Comparison of ENCODE assay signal across 8 mouse cellular contexts in the genomic region with DNA sequence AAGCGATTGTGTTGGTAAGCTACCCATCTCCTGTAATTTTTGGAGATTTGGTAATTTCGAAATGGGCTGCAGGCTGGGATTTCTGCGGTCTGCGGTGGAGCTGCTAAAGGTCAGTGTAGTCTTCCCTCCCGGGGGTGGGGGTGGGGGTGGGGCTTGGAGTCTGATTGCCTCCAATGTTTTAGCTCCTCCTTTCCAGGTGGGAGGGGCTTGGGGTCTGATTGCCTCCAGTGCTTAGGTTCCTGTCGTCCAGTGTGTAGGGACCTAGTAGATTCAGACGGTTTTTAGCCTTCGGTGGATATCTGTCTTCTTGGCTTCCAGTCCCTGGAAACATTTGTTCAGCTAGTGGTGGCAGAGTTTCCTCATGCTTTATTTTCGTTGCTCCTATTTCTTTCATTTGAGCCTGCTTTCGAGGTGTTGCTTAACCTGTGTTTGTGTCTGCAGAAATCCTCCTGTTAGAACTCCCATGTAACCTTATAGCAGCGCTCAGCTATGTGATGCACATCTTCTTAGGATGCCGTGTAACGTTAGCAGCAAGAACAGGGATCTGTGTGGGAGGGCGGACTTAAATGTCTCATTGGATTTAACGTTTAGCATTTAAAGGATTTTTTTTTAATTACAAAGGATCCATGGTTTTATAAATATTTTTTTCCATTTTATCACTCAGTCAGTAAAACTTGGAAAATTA.
DNase-seq lines count a peak whose midpoint lies in the region; ATAC-seq lines count a peak whose summit lies in the region.

No protein-coding gene starts in this region.

- peak; percentile 22 to 29 for DNase-seq in cerebellum, postnatal 10 days
- no peak for DNase-seq in cerebellum, adult 11-12 months
- DNase-seq in hindbrain, embryonic 10.5 days (ENCODE audit: low spot score), result peak; percentile 51
- DNase-seq in limb, embryonic 10.5 days (ENCODE audit: low spot score), result peak; percentile 50
- no peak for DNase-seq in urinary bladder, postnatal 10 days (ENCODE audit: low spot score)
- no peak for DNase-seq in urinary bladder, postnatal 4 days (ENCODE audit: low spot score in 2 of 2)

- no peak for ATAC-seq in embryonic facial prominence, embryonic 12.5 days (ENCODE audit: insufficient number of reproducible peaks, insufficient read depth, low FRiP score, low TSS enrichment)
- no peak for ATAC-seq in midbrain, embryonic 13.5 days

- H3K9ac ChIP-seq in embryonic facial prominence, embryonic 12.5 days, result no peak overlapping the region
- H3K9ac ChIP-seq in midbrain, embryonic 13.5 days (replicated peaks), result no peak overlapping the region

- 16% methylated on average over 15 of the region's 15 CpGs for WGBS in embryonic facial prominence, embryonic 12.5 days
- WGBS in hindbrain, embryonic 10.5 days, result 24% methylated on average over 15 of the region's 15 CpGs
- 26% methylated on average over 15 of the region's 15 CpGs for WGBS in limb, embryonic 10.5 days
- 26% methylated on average over 15 of the region's 15 CpGs for WGBS in midbrain, embryonic 13.5 days

- H3K4me2 ChIP-seq in embryonic facial prominence, embryonic 12.5 days (replicated peaks), result peak overlapping the region; percentile 33
- H3K4me2 ChIP-seq in midbrain, embryonic 13.5 days (replicated peaks), result peak overlapping the region; percentile 24

- peaks cover 7% of the 10 kb centered on the region; the same call in 1 of the 2 replicates for H3K4me1 ChIP-seq in embryonic facial prominence, embryonic 12.5 days
- H3K4me1 ChIP-seq in hindbrain, embryonic 10.5 days (replicated peaks), result peaks cover 7% of the 10 kb centered on the region; the same call in 1 of the 2 replicates
- H3K4me1 ChIP-seq in limb, embryonic 10.5 days, result peaks cover 12% of the 10 kb centered on the region; the same call in 1 of the 2 replicates
- H3K4me1 ChIP-seq in midbrain, embryonic 13.5 days (replicated peaks), result 0 out of 2 replicates have a peak, but pooled peaks cover 6% of the 10 kb centered on the region

- no peaks in the 10 kb centered on the region for H3K9me3 ChIP-seq in embryonic facial prominence, embryonic 12.5 days
- H3K9me3 ChIP-seq in hindbrain, embryonic 10.5 days, result no peaks in the 10 kb centered on the region
- H3K9me3 ChIP-seq in limb, embryonic 10.5 days (replicated peaks), result no peaks in the 10 kb centered on the region
- H3K9me3 ChIP-seq in midbrain, embryonic 13.5 days, result no peaks in the 10 kb centered on the region

- no peak overlapping the region for H3K4me3 ChIP-seq in embryonic facial prominence, embryonic 12.5 days
- peak overlapping the region; percentile 29 for H3K4me3 ChIP-seq in hindbrain, embryonic 10.5 days
- peak overlapping the region; percentile 34 for H3K4me3 ChIP-seq in limb, embryonic 10.5 days
- no peak overlapping the region for H3K4me3 ChIP-seq in midbrain, embryonic 13.5 days (replicated peaks)

- no peaks in the 10 kb centered on the region for H3K27me3 ChIP-seq in embryonic facial prominence, embryonic 12.5 days
- no peaks in the 10 kb centered on the region for H3K27me3 ChIP-seq in hindbrain, embryonic 10.5 days (ENCODE audit: insufficient read depth, poor library complexity, severe bottlenecking)
- H3K27me3 ChIP-seq in limb, embryonic 10.5 days (ENCODE audit: low read depth, poor library complexity, severe bottlenecking), result no peaks in the 10 kb centered on the region
- no peaks in the 10 kb centered on the region for H3K27me3 ChIP-seq in midbrain, embryonic 13.5 days

- H3K27ac ChIP-seq in embryonic facial prominence, embryonic 12.5 days, result no peak overlapping the region
- no peak overlapping the region; the same call in 1 of the 2 replicates for H3K27ac ChIP-seq in hindbrain, embryonic 10.5 days
- H3K27ac ChIP-seq in limb, embryonic 10.5 days, result no peak overlapping the region
- no peak overlapping the region for H3K27ac ChIP-seq in midbrain, embryonic 13.5 days

- H3K36me3 ChIP-seq in embryonic facial prominence, embryonic 12.5 days, result no peaks in the 10 kb centered on the region
- no peaks in the 10 kb centered on the region for H3K36me3 ChIP-seq in hindbrain, embryonic 10.5 days
- H3K36me3 ChIP-seq in limb, embryonic 10.5 days, result no peaks in the 10 kb centered on the region
- H3K36me3 ChIP-seq in midbrain, embryonic 13.5 days, result no peaks in the 10 kb centered on the region

Comparison
In these comparisons a context has a peak if more than half of its experiments do, and no peak if none do; other contexts are left out.
1. DNase-seq: peak in cerebellum, postnatal 10 days (2 of 2), hindbrain, embryonic 10.5 days (single experiment) and limb, embryonic 10.5 days (single experiment); none in cerebellum, adult 11-12 months (single experiment), urinary bladder, postnatal 10 days (single experiment) and urinary bladder, postnatal 4 days (0 of 2).
2. H3K4me3 ChIP-seq: peak in hindbrain, embryonic 10.5 days (single experiment) and limb, embryonic 10.5 days (single experiment); none in embryonic facial prominence, embryonic 12.5 days (single experiment) and midbrain, embryonic 13.5 days (single experiment).